Mouse (Mus musculus): ENCODE measurements around the gene Olfr482. TPM values are rescaled to one million over a fixed set of nuclear protein-coding genes. Genes with fewer than 3 reads are reported as not detected.

The Olfr482 gene
- total and polyA plus RNA-seq, 3 experiments: not detected

DNA sequence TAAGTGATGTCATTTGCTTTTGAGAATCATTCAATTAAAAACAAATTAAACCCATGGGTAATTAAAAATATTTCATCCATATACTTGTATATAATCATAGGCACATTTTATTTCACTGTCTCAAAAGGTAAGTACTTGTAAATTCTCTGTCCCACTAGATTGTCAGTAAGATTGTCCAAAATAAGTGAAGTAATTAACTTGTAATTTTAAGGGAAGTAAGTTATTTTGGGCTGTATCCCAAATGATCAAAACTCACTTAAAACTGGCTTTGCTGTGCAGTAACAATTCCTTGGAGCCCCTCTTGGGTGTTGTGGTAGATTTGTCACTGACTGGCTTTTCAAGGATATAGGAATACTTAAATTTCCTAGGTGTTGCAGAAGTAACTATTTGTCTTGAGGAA, 17.8 kb downstream of the Olfr482 start, which contains the start of gene Olfr481:
Gene Olfr481, plus strand, starts transcription at position 301 of the 400 bp plus-strand sequence.
- H3K27me3 ChIP-seq (ENCODE audit: control insufficient read depth in 1 of 2, insufficient read depth in 2 of 2, low read length in 2 of 2): no peaks in the 10 kb centered on the region
- H3K27ac ChIP-seq (ENCODE audit: control insufficient read depth, low read depth, low read length): no peak within 1 kb of the TSS
- TF ChIP-seq MYC (IDR thresholded peaks at IDR 0.05; ENCODE audit: low read depth, low read length) (no peak), UBTF (IDR thresholded peaks at IDR 0.05; ENCODE audit: borderline replicate concordance, insufficient read depth, low read depth, low read length) (no peak), POLR2AphosphoS2 (IDR thresholded peaks at IDR 0.05; ENCODE audit: low read length) (no peak), ZKSCAN1 (IDR thresholded peaks at IDR 0.05; ENCODE audit: low read depth, low read length) (no peak), MEF2A (IDR thresholded peaks at IDR 0.05; ENCODE audit: extremely low read depth, insufficient replicate concordance, low read depth, low read length, poor library complexity, severe bottlenecking) (no peak), E2F4 (IDR thresholded peaks at IDR 0.05; ENCODE audit: borderline replicate concordance, low read depth, low read length) (no peak), MAFK (IDR thresholded peaks at IDR 0.05; ENCODE audit: borderline replicate concordance, low read depth, low read length) (no peak), MXI1 (IDR thresholded peaks at IDR 0.05; ENCODE audit: low read depth, low read length) (no peak), MAZ (IDR thresholded peaks at IDR 0.05; ENCODE audit: low read depth, low read length) (no peak), TBP (IDR thresholded peaks at IDR 0.05; ENCODE audit: low read depth, low read length) (no peak), BHLHE40 (IDR thresholded peaks at IDR 0.05; ENCODE audit: borderline replicate concordance, low read depth, low read length) (no peak), POLR2A (IDR thresholded peaks at IDR 0.05; ENCODE audit: control insufficient read depth in 1 of 2, insufficient read depth in 1 of 2, low read depth in 1 of 2, low read length in 2 of 2, poor library complexity in 1 of 2) (no peak), NELFE (IDR thresholded peaks at IDR 0.05; ENCODE audit: low read depth, low read length) (no peak), ZMIZ1 (IDR thresholded peaks at IDR 0.05; ENCODE audit: low read depth, low read length) (no peak), CHD1 (IDR thresholded peaks at IDR 0.05; ENCODE audit: low read depth, low read length) (no peak), HCFC1 (IDR thresholded peaks at IDR 0.05; ENCODE audit: low read depth, low read length) (no peak), ZC3H11A (IDR thresholded peaks at IDR 0.05; ENCODE audit: low read depth, low read length) (no peak), ETS1 (IDR thresholded peaks at IDR 0.05; ENCODE audit: low read depth, low read length) (no peak), RAD21 (IDR thresholded peaks at IDR 0.05; ENCODE audit: low read depth, low read length) (no peak), POLR2AphosphoS5 (IDR thresholded peaks at IDR 0.05; ENCODE audit: borderline replicate concordance, low read depth, low read length) (no peak)
- H3K9ac ChIP-seq (ENCODE audit: control insufficient read depth, low read depth, low read length, poor library complexity, severe bottlenecking): no peak within 1 kb of the TSS
- H3K79me2 ChIP-seq (ENCODE audit: control insufficient read depth, insufficient read depth, low read length, poor library complexity): no peaks in the 10 kb centered on the region
- H3K9me3 ChIP-seq (replicated peaks; ENCODE audit: insufficient read depth, low read length): no peaks in the 10 kb centered on the region
- H3K36me3 ChIP-seq (ENCODE audit: control insufficient read depth in 1 of 2, insufficient read depth in 2 of 2, low read length in 2 of 2): no peaks in the 10 kb centered on the region
- no peak for DNase-seq (ENCODE audit: low read depth, low spot score)
- H3K4me1 ChIP-seq (ENCODE audit: control insufficient read depth in 1 of 2, insufficient read depth in 2 of 2, low read length in 2 of 2): no peaks in the 10 kb centered on the region
- no peak within 1 kb of the TSS for H3K4me3 ChIP-seq (ENCODE audit: control insufficient read depth in 1 of 2, insufficient read depth in 1 of 2, low read depth in 2 of 2, low read length in 2 of 2)

DNA sequence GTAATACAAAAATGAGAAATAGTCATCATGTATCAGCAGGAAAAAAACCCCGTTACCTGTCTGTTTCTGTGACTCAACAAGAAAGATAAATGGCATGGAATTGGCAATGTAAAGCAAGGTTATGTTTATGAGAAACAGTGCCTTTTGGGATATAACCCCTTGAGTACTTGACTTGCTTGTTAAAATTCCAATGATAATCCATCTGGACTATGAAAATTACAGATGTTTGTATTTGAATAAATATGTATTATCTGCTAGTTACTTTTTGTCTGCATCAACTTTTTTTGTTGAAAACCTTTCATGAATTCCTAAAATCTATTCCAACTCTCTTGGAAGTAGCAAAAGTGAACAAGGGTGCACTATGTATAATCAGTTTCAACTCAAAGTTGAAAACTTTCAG, 30.1 kb downstream of the Olfr482 start, which contains the start of gene Olfr480:
Gene Olfr480, minus strand, starts transcription at position 101 of the 400 bp plus-strand sequence.
- no peaks in the 10 kb centered on the region for H3K27me3 ChIP-seq (ENCODE audit: control insufficient read depth in 1 of 2, insufficient read depth in 2 of 2, low read length in 2 of 2)
- no peak for TF ChIP-seq MYC (IDR thresholded peaks at IDR 0.05; ENCODE audit: low read depth, low read length)
- TF ChIP-seq NRF1 (IDR thresholded peaks at IDR 0.05; ENCODE audit: insufficient read depth, low read depth, low read length, poor library complexity, severe bottlenecking): no peak
- TF ChIP-seq MYB (IDR thresholded peaks at IDR 0.05; ENCODE audit: low read depth, low read length): no peak
- H3K79me2 ChIP-seq (ENCODE audit: control insufficient read depth, insufficient read depth, low read length, poor library complexity): no peaks in the 10 kb centered on the region
- no peak within 1 kb of the TSS for H3K9ac ChIP-seq (ENCODE audit: control insufficient read depth, low read depth, low read length, poor library complexity, severe bottlenecking)
- H3K4me1 ChIP-seq (ENCODE audit: control insufficient read depth in 1 of 2, insufficient read depth in 2 of 2, low read length in 2 of 2): no peaks in the 10 kb centered on the region
- H3K27ac ChIP-seq (ENCODE audit: control insufficient read depth, low read depth, low read length): no peak within 1 kb of the TSS
- no peaks in the 10 kb centered on the region for H3K9me3 ChIP-seq (replicated peaks; ENCODE audit: insufficient read depth, low read length)
- H3K4me3 ChIP-seq (ENCODE audit: control insufficient read depth in 1 of 2, insufficient read depth in 1 of 2, low read depth in 2 of 2, low read length in 2 of 2): no peak within 1 kb of the TSS
- no peaks in the 10 kb centered on the region for H3K36me3 ChIP-seq (ENCODE audit: control insufficient read depth in 1 of 2, insufficient read depth in 2 of 2, low read length in 2 of 2)
- DNase-seq (ENCODE audit: low read depth, low spot score): no peak
